Comparison of ENCODE assay signal across 9 mouse cellular contexts in genomic region chr11:98918231-98918630, GRCm38 (mm10). TPM values are rescaled to one million over a fixed set of nuclear protein-coding genes. Genes with fewer than 3 reads are reported as not detected.
DNase-seq lines count a peak whose midpoint lies in the region; ATAC-seq lines count a peak whose summit lies in the region.
"Had no signal": no experiment of that assay in that cellular context is flagged by ENCODE, and none has a peak within 500 bp of the region (broad histone marks: within the 10 kb centered on the region; RNA-seq: fewer than 3 reads in every experiment).

No protein-coding gene starts in this region.

- 57% methylated on average over 9 of the region's 9 CpGs for WGBS in embryonic facial prominence, embryonic 13.5 days
- WGBS in liver, embryonic 13.5 days (ENCODE audit: insufficient replicate concordance): 52% methylated on average over 9 of the region's 9 CpGs

- no peak for ATAC-seq in embryonic facial prominence, embryonic 13.5 days (ENCODE audit: insufficient number of reproducible peaks, insufficient read depth, low FRiP score, low TSS enrichment, low read depth)
- ATAC-seq in liver, embryonic 13.5 days (ENCODE audit: low read depth): peak; percentile 16; the same call in 1 of the 2 replicates
- no peak for ATAC-seq in cerebellum, adult (ENCODE audit: insufficient number of reproducible peaks, low FRiP score, low TSS enrichment)

- peaks cover 70% of the 10 kb centered on the region for H3K36me3 ChIP-seq in embryonic facial prominence, embryonic 13.5 days
- H3K36me3 ChIP-seq in liver, embryonic 13.5 days: peaks cover 100% of the 10 kb centered on the region

- H3K4me3 ChIP-seq in embryonic facial prominence, embryonic 13.5 days: no peak overlapping the region
- H3K4me3 ChIP-seq in liver, embryonic 13.5 days (replicated peaks): no peak overlapping the region
- H3K4me3 ChIP-seq: embryonic facial prominence, embryonic 15.5 days had no signal

- H3K4me1 ChIP-seq in embryonic facial prominence, embryonic 13.5 days: peaks cover 32% of the 10 kb centered on the region
- H3K4me1 ChIP-seq in liver, embryonic 13.5 days (replicated peaks): peaks cover 62% of the 10 kb centered on the region

- H3K4me2 ChIP-seq in embryonic facial prominence, embryonic 13.5 days: no peak overlapping the region
- no peak overlapping the region for H3K4me2 ChIP-seq in liver, embryonic 13.5 days
- H3K4me2 ChIP-seq: embryonic facial prominence, embryonic 15.5 days had no signal

- H3K9ac ChIP-seq in embryonic facial prominence, embryonic 13.5 days: 0 out of 2 replicates have a peak overlapping the region, but pooled peaks have one; percentile 44
- H3K9ac ChIP-seq in liver, embryonic 13.5 days: no peak overlapping the region
- H3K9ac ChIP-seq: embryonic facial prominence, embryonic 15.5 days had no signal

- intact Hi-C loops in gastrocnemius, postnatal 14 days (cut with DNase I; ENCODE audit: low total_unique reads): loop anchor here (10.0 kb wide), 1 partner anchor 207 kb away; no protein-coding TSS in a partner anchor
- intact Hi-C loops in left cerebral cortex, postnatal 36 days (cut with DNase I): no loop called here

- DNase-seq in gastrocnemius, adult 18-20 months (ENCODE audit: low spot score): peak; percentile 73
- no peak for DNase-seq in gastrocnemius, postnatal 14 days
- DNase-seq in 3T3-L1 (ENCODE audit: low read depth, low spot score): peak; percentile 25
- no peak for DNase-seq in liver, embryonic 13.5 days
- DNase-seq in retina, postnatal 1 day: no peak
- no peak for DNase-seq in left cerebral cortex, postnatal 36 days (ENCODE audit: low spot score in 2 of 2)

- H3K27ac ChIP-seq in embryonic facial prominence, embryonic 13.5 days: no peak overlapping the region
- peak overlapping the region; percentile 44; the same call in 1 of the 2 replicates for H3K27ac ChIP-seq in liver, embryonic 13.5 days
- H3K27ac ChIP-seq: embryonic facial prominence, embryonic 15.5 days had no signal

- no peaks in the 10 kb centered on the region for H3K9me3 ChIP-seq in embryonic facial prominence, embryonic 13.5 days
- H3K9me3 ChIP-seq in liver, embryonic 13.5 days (replicated peaks): no peaks in the 10 kb centered on the region
- H3K9me3 ChIP-seq: embryonic facial prominence, embryonic 15.5 days had no signal

- no peaks in the 10 kb centered on the region for H3K27me3 ChIP-seq in embryonic facial prominence, embryonic 13.5 days
- no peaks in the 10 kb centered on the region for H3K27me3 ChIP-seq in liver, embryonic 13.5 days
- H3K27me3 ChIP-seq: embryonic facial prominence, embryonic 15.5 days had no signal

RNA-seq across cellular contexts. Expression of gene Rara, which starts 9.4 kb away (rescaled TPM):
- total RNA-seq in gastrocnemius, adult 18-20 months (2021): 10 to 100 TPM; 12.9 to 13.2 TPM
- 10 to 100 TPM; 13.7 to 19.7 TPM for total RNA-seq in gastrocnemius, postnatal 14 days (2021)
- 39.4 and 44.7 TPM in 2 replicates for polyA plus RNA-seq in embryonic facial prominence, embryonic 13.5 days (2015; fragmentation: Nextera tagmentation; extraction: Ambion mirVana)
- 3.4 and 3.8 TPM in 2 replicates for polyA plus RNA-seq in liver, embryonic 13.5 days (2015; fragmentation: Nextera tagmentation; extraction: Ambion mirVana)
- total RNA-seq in left cerebral cortex, postnatal 36 days (2021): 10 to 100 TPM; 10.5 to 11.6 TPM

RNA-seq across cellular contexts. Expression of gene Cdc6, which starts 10.6 kb away (rescaled TPM):
- under 1 TPM; 0.09 to 0.26 TPM for total RNA-seq in gastrocnemius, adult 18-20 months (2021)
- total RNA-seq in gastrocnemius, postnatal 14 days (2021): 1 to 10 TPM in 1 of 2 experiments, under 1 TPM in 1; 0.78 to 1.3 TPM
- 26.9 and 31.5 TPM in 2 replicates for polyA plus RNA-seq in embryonic facial prominence, embryonic 13.5 days (2015; fragmentation: Nextera tagmentation; extraction: Ambion mirVana)
- polyA plus RNA-seq in liver, embryonic 13.5 days (2015; fragmentation: Nextera tagmentation; extraction: Ambion mirVana): 69.1 and 79.8 TPM in 2 replicates
- under 1 TPM; 0.39 to 0.47 TPM for total RNA-seq in left cerebral cortex, postnatal 36 days (2021)

RNA-seq across cellular contexts. Expression of gene Wipf2, which starts 54.8 kb away (rescaled TPM):
- 1 to 10 TPM; 5.5 to 5.7 TPM for total RNA-seq in gastrocnemius, adult 18-20 months (2021)
- 1 to 10 TPM; 4.4 to 4.6 TPM for total RNA-seq in gastrocnemius, postnatal 14 days (2021)
- polyA plus RNA-seq in embryonic facial prominence, embryonic 13.5 days (2015; fragmentation: Nextera tagmentation; extraction: Ambion mirVana): 6.3 and 6.8 TPM in 2 replicates
- 1.3 TPM in 2 replicates for polyA plus RNA-seq in liver, embryonic 13.5 days (2015; fragmentation: Nextera tagmentation; extraction: Ambion mirVana)
- total RNA-seq in left cerebral cortex, postnatal 36 days (2021): 10 to 100 TPM; 67.4 to 74.6 TPM

Comparison
In these comparisons a context has a peak if more than half of its experiments do, and no peak if none do; other contexts are left out.
1. DNase-seq: peak in gastrocnemius, adult 18-20 months (single experiment) and 3T3-L1 (single experiment); none in gastrocnemius, postnatal 14 days (single experiment), liver, embryonic 13.5 days (single experiment), retina, postnatal 1 day (single experiment) and left cerebral cortex, postnatal 36 days (0 of 2).
2. RNA of gene Wipf2, which starts 54.8 kb away (total RNA-seq): 67.4 to 74.6 TPM in left cerebral cortex, postnatal 36 days; 5.5 to 5.7 TPM in gastrocnemius, adult 18-20 months and 4.4 to 4.6 TPM in gastrocnemius, postnatal 14 days; every median in the first group is over 10 times any median in the second.